Mouse (Mus musculus) lung, postnatal 0 days (tissue): ENCODE results near the gene Lst1.

Experiments used
- CTCF ChIP-seq: IDR thresholded peaks from 2 replicates; pipeline ENCODE4 v1.5.1; 2016; ENCODE audit warnings: antibody characterized with exemption, mild to moderate bottlenecking
- EP300 ChIP-seq: IDR thresholded peaks from 2 replicates; pipeline ENCODE4 v1.6.1; 2016; ENCODE audit warnings: antibody characterized with exemption, mild to moderate bottlenecking, control low read depth

DNA sequence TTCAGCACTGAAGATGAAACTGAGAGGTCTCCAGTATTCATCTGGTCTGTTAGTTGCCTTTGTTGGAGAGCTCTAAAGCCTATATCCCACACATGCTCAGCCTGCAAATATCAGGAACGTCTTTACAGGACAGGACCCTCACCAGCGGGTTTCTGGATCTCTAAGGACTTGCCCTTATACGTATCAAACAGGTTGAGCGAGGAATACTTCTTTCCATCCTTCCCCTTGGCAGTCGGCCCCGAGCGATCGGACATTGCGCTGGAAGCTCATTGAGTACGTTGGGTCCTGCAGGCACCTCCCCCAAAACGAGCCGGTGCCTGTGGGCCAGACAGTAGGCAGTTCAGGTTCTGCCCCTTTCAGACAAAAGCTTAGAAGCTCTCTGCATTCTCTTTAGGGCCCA, 25.5 kb downstream of the Lst1 start:
- TF ChIP-seq CTCF (no peak), EP300 (no peak)
